Mouse (Mus musculus) embryonic fibroblast, embryonic 13.5 days (primary cell): ENCODE measurements around the gene Myzap.

Source experiments
- CTCF ChIP-seq: IDR thresholded peaks from 2 replicates; pipeline ENCODE4 v1.5.1; 2011; ENCODE audit warnings: mild to moderate bottlenecking, control low read depth, low read length, moderate library complexity, borderline replicate concordance; ENCODE audit not compliant: insufficient read depth
- POLR2A ChIP-seq: IDR thresholded peaks from 2 replicates; pipeline ENCODE4 v1.6.1; 2011; ENCODE audit warnings: low read depth, mild to moderate bottlenecking, control low read depth, low read length, moderate library complexity

GRCm38 (mm10) chr9:71544831-71545230, 47.3 kb downstream of the Myzap start:
- TF ChIP-seq CTCF (no peak), POLR2A (no peak)
